Mouse (Mus musculus) limb, embryonic 13.5 days (tissue): ENCODE results near the gene Hlcs. TPM values are rescaled to one million over a fixed set of nuclear protein-coding genes. Genes with fewer than 3 reads are reported as not detected.

ENCODE experiments used
- ATAC-seq: fragments of 200-750 bp; cut with Nextera tagmentation; 2 replicates; pipeline ENCODE4 v1.8.0; 2017; ENCODE audit warnings: low read depth, moderate number of reproducible peaks, moderate TSS enrichment; ENCODE audit not compliant: low FRiP score
- H3K27ac ChIP-seq: fragments of 300-500 bp; sonication (generic); 2 replicates; pipeline ENCODE4 v1.5.1; 2015; ENCODE audit warnings: inconsistent platforms, mild to moderate bottlenecking, moderate library complexity
- H3K27me3 ChIP-seq: fragments of 300-500 bp; sonication (generic); 2 replicates; pipeline ENCODE4 v1.6.1; 2015; ENCODE audit warnings: mild to moderate bottlenecking, inconsistent platforms
- H3K36me3 ChIP-seq: fragments of 300-500 bp; sonication (generic); 2 replicates; pipeline ENCODE4 v1.6.1; 2015; ENCODE audit warnings: inconsistent platforms, mild to moderate bottlenecking, moderate library complexity
- H3K4me1 ChIP-seq: fragments of 300-500 bp; sonication (generic); 2 replicates; pipeline ENCODE4 v1.6.1; 2015; ENCODE audit warnings: inconsistent platforms
- H3K4me2 ChIP-seq: fragments of 300-500 bp; sonication (generic); replicated peaks from 2 replicates; pipeline ENCODE4 v1.6.1; 2015; ENCODE audit warnings: inconsistent platforms, mild to moderate bottlenecking, moderate library complexity
- H3K4me3 ChIP-seq: fragments of 300-500 bp; sonication (generic); 2 replicates; pipeline ENCODE4 v1.5.1; 2015; ENCODE audit warnings: moderate library complexity, mild to moderate bottlenecking, inconsistent platforms
- H3K9ac ChIP-seq: fragments of 300-500 bp; sonication (generic); 2 replicates; pipeline ENCODE4 v1.6.1; 2015; ENCODE audit warnings: mild to moderate bottlenecking, inconsistent platforms
- H3K9me3 ChIP-seq: fragments of 300-500 bp; sonication (generic); 2 replicates; pipeline ENCODE4 v1.6.1; 2016; ENCODE audit warnings: inconsistent platforms
- WGBS: fragments of 180-500 bp; shearing (Covaris S2); methylation state at CpG from one replicate; pipeline ENCODE4 v1.1.7; 2015; 5-methylcytosine and 5-hydroxymethylcytosine counted together
- polyA plus RNA-seq: library from polyadenylated mRNA; unstranded; fragments of >200 nt; fragmentation: Nextera tagmentation; extraction: Ambion mirVana; gene quantifications from 2 replicates; pipeline ENCODE4 v1.2.1, GENCODE M21; 2015

Gene Hlcs
- polyA plus RNA-seq, 1 experiment from 2014 or later = 8.8 TPM

GRCm38 (mm10) chr16:94093151-94093863, 220.1 kb downstream of the Hlcs start:
- H3K9me3 ChIP-seq = no peaks in the 10 kb centered on the region
- no peak overlapping the region for H3K9ac ChIP-seq
- H3K27ac ChIP-seq = no peak overlapping the region
- 0 out of 2 replicates have a peak overlapping the region, but pooled peaks have one; percentile 4 for H3K4me2 ChIP-seq
- WGBS = 4% methylated on average over 24 of the region's 24 CpGs
- peaks cover 94% of the 10 kb centered on the region for H3K27me3 ChIP-seq
- H3K4me3 ChIP-seq = no peak overlapping the region
- no peak for ATAC-seq
- H3K36me3 ChIP-seq = no peaks in the 10 kb centered on the region
- peaks cover 38% of the 10 kb centered on the region for H3K4me1 ChIP-seq

- WGBS = 5% methylated on average over 12 of the region's 12 CpGs
- Histone ChIP-seq H3K27me3 (peaks cover 94% of the 10 kb centered on the region), H3K4me3 (no peak overlapping the region), H3K4me2 (no peak overlapping the region), H3K36me3 (no peaks in the 10 kb centered on the region), H3K9ac (no peak overlapping the region), H3K27ac (no peak overlapping the region), H3K4me1 (peaks cover 32% of the 10 kb centered on the region), H3K9me3 (no peaks in the 10 kb centered on the region)
- no peak for ATAC-seq
Measured at GRCm38 (mm10) chr16:94092511-94093150, 220.7 kb downstream of the Hlcs start.

- Histone ChIP-seq H3K4me2 (peak overlapping the region; percentile 52), H3K4me3 (peak overlapping the region; percentile 14; the same call in 1 of the 2 replicates), H3K36me3 (no peaks in the 10 kb centered on the region), H3K4me1 (peaks cover 38% of the 10 kb centered on the region), H3K27ac (no peak overlapping the region), H3K9ac (no peak overlapping the region), H3K9me3 (no peaks in the 10 kb centered on the region), H3K27me3 (peaks cover 98% of the 10 kb centered on the region)
- WGBS = 6% methylated on average over 14 of the region's 14 CpGs
- no peak for ATAC-seq
Measured at GRCm38 (mm10) chr16:94088819-94089692, 224.3 kb downstream of the Hlcs start.

GRCm38 (mm10) chr16:94088226-94088748, 225.1 kb downstream of the Hlcs start:
- Histone ChIP-seq H3K27ac (no peak overlapping the region), H3K9me3 (no peaks in the 10 kb centered on the region), H3K36me3 (no peaks in the 10 kb centered on the region), H3K4me2 (peak overlapping the region; percentile 52; the same call in 1 of the 2 replicates), H3K9ac (no peak overlapping the region), H3K4me3 (peak overlapping the region; percentile 14; the same call in 1 of the 2 replicates), H3K27me3 (peaks cover 98% of the 10 kb centered on the region), H3K4me1 (peaks cover 42% of the 10 kb centered on the region)
- 6% methylated on average over 11 of the region's 11 CpGs for WGBS
- no peak for ATAC-seq

GRCm38 (mm10) chr16:94087570-94088225, 225.7 kb downstream of the Hlcs start:
- Histone ChIP-seq H3K36me3 (no peaks in the 10 kb centered on the region), H3K4me1 (peaks cover 39% of the 10 kb centered on the region), H3K9ac (peak overlapping the region; percentile 51; the same call in 1 of the 2 replicates), H3K4me3 (peak overlapping the region; percentile 35), H3K27me3 (peaks cover 98% of the 10 kb centered on the region), H3K27ac (no peak overlapping the region), H3K9me3 (no peaks in the 10 kb centered on the region), H3K4me2 (peak overlapping the region; percentile 52)
- no peak for ATAC-seq
- 5% methylated on average over 16 of the region's 16 CpGs for WGBS

GRCm38 (mm10) chr16:94086701-94087569, 226.4 kb downstream of the Hlcs start:
- Histone ChIP-seq H3K4me1 (peaks cover 45% of the 10 kb centered on the region), H3K27ac (no peak overlapping the region), H3K9me3 (no peaks in the 10 kb centered on the region), H3K9ac (peak overlapping the region; percentile 51), H3K4me3 (peak overlapping the region; percentile 35), H3K4me2 (peak overlapping the region; percentile 52), H3K36me3 (no peaks in the 10 kb centered on the region), H3K27me3 (peaks cover 98% of the 10 kb centered on the region)
- ATAC-seq = no peak
- WGBS = 2% methylated on average over 50 of the region's 50 CpGs

- no peak for ATAC-seq
- peak overlapping the region; percentile 47 for H3K4me3 ChIP-seq
- no peak overlapping the region for H3K27ac ChIP-seq
- H3K4me2 ChIP-seq = peak overlapping the region; percentile 71
- H3K36me3 ChIP-seq = no peaks in the 10 kb centered on the region
- peaks cover 47% of the 10 kb centered on the region for H3K4me1 ChIP-seq
- under 1% methylated on average over 57 of the region's 57 CpGs for WGBS
- peak overlapping the region; percentile 59 for H3K9ac ChIP-seq
- H3K9me3 ChIP-seq = no peaks in the 10 kb centered on the region
- peaks cover 98% of the 10 kb centered on the region for H3K27me3 ChIP-seq
Measured at GRCm38 (mm10) chr16:94085603-94086285, 227.6 kb downstream of the Hlcs start.

GRCm38 (mm10) chr16:94084711-94085602, 228.4 kb downstream of the Hlcs start, which contains the start of gene Sim2:
Gene Sim2, plus strand, starts transcription at chr16:94084931.
- H3K4me2 ChIP-seq = peak within 1 kb of the TSS; percentile 71
- no peak for ATAC-seq
- peak within 1 kb of the TSS; percentile 47 for H3K4me3 ChIP-seq
- WGBS = under 1% methylated on average over 92 of the region's 96 CpGs
- H3K36me3 ChIP-seq = no peaks in the 10 kb centered on the region
- H3K9me3 ChIP-seq = no peaks in the 10 kb centered on the region
- H3K4me1 ChIP-seq = peaks cover 47% of the 10 kb centered on the region
- no peak within 1 kb of the TSS for H3K27ac ChIP-seq
- peak within 1 kb of the TSS; percentile 59 for H3K9ac ChIP-seq
- peaks cover 98% of the 10 kb centered on the region for H3K27me3 ChIP-seq

- Histone ChIP-seq H3K4me1 (peaks cover 52% of the 10 kb centered on the region), H3K36me3 (no peaks in the 10 kb centered on the region), H3K4me3 (peak overlapping the region; percentile 47), H3K4me2 (peak overlapping the region; percentile 71), H3K27ac (no peak overlapping the region), H3K27me3 (peaks cover 98% of the 10 kb centered on the region), H3K9ac (0 out of 2 replicates have a peak overlapping the region, but pooled peaks have one; percentile 13), H3K9me3 (no peaks in the 10 kb centered on the region)
- no peak for ATAC-seq
- whole genome bisulfite sequencing = 1% methylated on average over 41 of the region's 41 CpGs
Measured at GRCm38 (mm10) chr16:94083848-94084525, 229.4 kb downstream of the Hlcs start.
